Mouse (Mus musculus): ENCODE measurements around the gene Nubp2. TPM values are rescaled to one million over a fixed set of nuclear protein-coding genes. Genes with fewer than 3 reads are reported as not detected.

Gene Nubp2
- polyA plus RNA-seq, 1 experiment from 2014 or later, result 46.4 TPM

GRCm38 (mm10) chr17:24884391-24884790 lies 1.8 kb downstream of the Nubp2 start:
- Histone ChIP-seq H3K4me3 (ENCODE audit: low read depth, low read length) (no peak overlapping the region), H3K4me2 (ENCODE audit: low read depth, low read length) (no peak overlapping the region), H3K27ac (ENCODE audit: low read depth) (no peak overlapping the region), H3K36me3 (replicated peaks; ENCODE audit: insufficient read depth, low read length) (peaks cover 43% of the 10 kb centered on the region), H3K9ac (replicated peaks) (no peak overlapping the region), H3K27me3 (ENCODE audit: insufficient read depth, low read length) (no peaks in the 10 kb centered on the region), H3K4me1 (ENCODE audit: insufficient read depth) (peaks cover 23% of the 10 kb centered on the region), H3K9me3 (ENCODE audit: low read length) (no peaks in the 10 kb centered on the region)
- ATAC-seq, result no peak
- TF ChIP-seq EP300 (IDR thresholded peaks at IDR 0.05; ENCODE audit: low read depth), result no peak
- TF ChIP-seq CTCF (IDR thresholded peaks at IDR 0.05; ENCODE audit: low read depth), result no peak
- WGBS (ENCODE audit: insufficient replicate concordance), result 81% methylated on average over 6 of the region's 6 CpGs
- no peak for DNase-seq

GRCm38 (mm10) chr17:24881738-24882440 lies 4.3 kb downstream of the Nubp2 start:
- Histone ChIP-seq H3K27ac (ENCODE audit: low read depth) (no peak overlapping the region), H3K27me3 (ENCODE audit: insufficient read depth, low read length) (no peaks in the 10 kb centered on the region), H3K4me3 (ENCODE audit: low read depth, low read length) (no peak overlapping the region), H3K4me1 (ENCODE audit: insufficient read depth) (peaks cover 8% of the 10 kb centered on the region), H3K36me3 (replicated peaks; ENCODE audit: insufficient read depth, low read length) (peaks cover 29% of the 10 kb centered on the region), H3K4me2 (ENCODE audit: low read depth, low read length) (no peak overlapping the region), H3K9ac (replicated peaks) (no peak overlapping the region), H3K9me3 (ENCODE audit: low read length) (no peaks in the 10 kb centered on the region)
- DNase-seq (peak; percentile 50), ATAC-seq (no peak)
- WGBS (ENCODE audit: insufficient replicate concordance), result 50% methylated on average over 7 of the region's 7 CpGs
- peak; percentile 80 for TF ChIP-seq CTCF (IDR thresholded peaks at IDR 0.05; ENCODE audit: low read depth)
- TF ChIP-seq EP300 (IDR thresholded peaks at IDR 0.05; ENCODE audit: low read depth), result no peak

GRCm38 (mm10) chr17:24878531-24878930 lies 7.6 kb downstream of the Nubp2 start:
- peak; percentile 60 for ATAC-seq
- TF ChIP-seq CTCF (IDR thresholded peaks at IDR 0.05; ENCODE audit: low read depth) (no peak), EP300 (IDR thresholded peaks at IDR 0.05; ENCODE audit: low read depth) (no peak)

GRCm38 (mm10) chr17:24878117-24878397 lies 8.1 kb downstream of the Nubp2 start:
- peak; percentile 73 for DNase-seq
- H3K4me3 ChIP-seq (ENCODE audit: low read depth, low read length), result peak overlapping the region; percentile 21
- 48% methylated on average over 5 of the region's 5 CpGs for WGBS (ENCODE audit: insufficient replicate concordance)

More at GRCm38 (mm10) chr17:24878531-24878930, 7.6 kb downstream of the Nubp2 start:
- no peaks in the 10 kb centered on the region for H3K27me3 ChIP-seq (ENCODE audit: insufficient read depth, low read length)
- peaks cover 17% of the 10 kb centered on the region for H3K36me3 ChIP-seq (replicated peaks; ENCODE audit: insufficient read depth, low read length)
- 64% methylated on average over 8 of the region's 8 CpGs for WGBS (ENCODE audit: insufficient replicate concordance)
- peaks cover 11% of the 10 kb centered on the region; the same call in 1 of the 2 replicates for H3K4me1 ChIP-seq (ENCODE audit: insufficient read depth)
- H3K4me3 ChIP-seq (ENCODE audit: low read depth, low read length), result peak overlapping the region; percentile 21
- DNase-seq, result no peak
- peak overlapping the region; percentile 68 for H3K9ac ChIP-seq (replicated peaks)
- peak overlapping the region; percentile 64 for H3K4me2 ChIP-seq (ENCODE audit: low read depth, low read length)
- H3K9me3 ChIP-seq (ENCODE audit: low read length), result no peaks in the 10 kb centered on the region
- H3K27ac ChIP-seq (ENCODE audit: low read depth), result peak overlapping the region; percentile 94

GRCm38 (mm10) chr17:24877336-24878116 lies 8.6 kb downstream of the Nubp2 start:
- Histone ChIP-seq H3K9me3 (ENCODE audit: low read length) (no peaks in the 10 kb centered on the region), H3K36me3 (replicated peaks; ENCODE audit: insufficient read depth, low read length) (peaks cover 7% of the 10 kb centered on the region), H3K27me3 (ENCODE audit: insufficient read depth, low read length) (no peaks in the 10 kb centered on the region), H3K4me2 (ENCODE audit: low read depth, low read length) (peak overlapping the region; percentile 64), H3K4me1 (ENCODE audit: insufficient read depth) (peaks cover 11% of the 10 kb centered on the region; the same call in 1 of the 2 replicates), H3K4me3 (ENCODE audit: low read depth, low read length) (peak overlapping the region; percentile 21), H3K27ac (ENCODE audit: low read depth) (peak overlapping the region; percentile 94), H3K9ac (replicated peaks) (peak overlapping the region; percentile 68)
- 60% methylated on average over 10 of the region's 10 CpGs for WGBS (ENCODE audit: insufficient replicate concordance)
- no peak for TF ChIP-seq EP300 (IDR thresholded peaks at IDR 0.05; ENCODE audit: low read depth)
- no peak for TF ChIP-seq CTCF (IDR thresholded peaks at IDR 0.05; ENCODE audit: low read depth)
- ATAC-seq (peak; percentile 73), DNase-seq (peak; percentile 53)

More at GRCm38 (mm10) chr17:24878117-24878397, 8.1 kb downstream of the Nubp2 start:
- H3K9me3 ChIP-seq (ENCODE audit: low read length), result no peaks in the 10 kb centered on the region
- peaks cover 12% of the 10 kb centered on the region for H3K36me3 ChIP-seq (replicated peaks; ENCODE audit: insufficient read depth, low read length)
- peak overlapping the region; percentile 64 for H3K4me2 ChIP-seq (ENCODE audit: low read depth, low read length)
- H3K4me1 ChIP-seq (ENCODE audit: insufficient read depth), result peaks cover 11% of the 10 kb centered on the region; the same call in 1 of the 2 replicates
- peak; percentile 83 for ATAC-seq
- H3K9ac ChIP-seq (replicated peaks), result peak overlapping the region; percentile 68
- H3K27ac ChIP-seq (ENCODE audit: low read depth), result peak overlapping the region; percentile 94
- H3K27me3 ChIP-seq (ENCODE audit: insufficient read depth, low read length), result no peaks in the 10 kb centered on the region
- TF ChIP-seq EP300 (IDR thresholded peaks at IDR 0.05; ENCODE audit: low read depth), result no peak
- TF ChIP-seq CTCF (IDR thresholded peaks at IDR 0.05; ENCODE audit: low read depth), result no peak

- DNase-seq, result no peak
- Histone ChIP-seq H3K27me3 (ENCODE audit: insufficient read depth, low read length) (no peaks in the 10 kb centered on the region), H3K4me1 (ENCODE audit: insufficient read depth) (peaks cover 11% of the 10 kb centered on the region; the same call in 1 of the 2 replicates), H3K4me2 (ENCODE audit: low read depth, low read length) (no peak overlapping the region), H3K9ac (replicated peaks) (no peak overlapping the region), H3K4me3 (ENCODE audit: low read depth, low read length) (no peak overlapping the region), H3K27ac (ENCODE audit: low read depth) (no peak overlapping the region), H3K36me3 (replicated peaks; ENCODE audit: insufficient read depth, low read length) (no peaks in the 10 kb centered on the region), H3K9me3 (ENCODE audit: low read length) (no peaks in the 10 kb centered on the region)
- no peak for ATAC-seq
- 70% methylated on average over 8 of the region's 8 CpGs for WGBS (ENCODE audit: insufficient replicate concordance)
- TF ChIP-seq CTCF (IDR thresholded peaks at IDR 0.05; ENCODE audit: low read depth), result no peak
Observed at GRCm38 (mm10) chr17:24874989-24875388, 11.2 kb downstream of the Nubp2 start.

All from liver, postnatal 0 days (tissue).